Mouse (Mus musculus): ENCODE results near the gene Cbln3. TPM values are rescaled to one million over a fixed set of nuclear protein-coding genes. Genes with fewer than 3 reads are reported as not detected.

The Cbln3 gene
- polyA plus RNA-seq, 1 experiment from 2014 or later: 0.17 TPM

DNA sequence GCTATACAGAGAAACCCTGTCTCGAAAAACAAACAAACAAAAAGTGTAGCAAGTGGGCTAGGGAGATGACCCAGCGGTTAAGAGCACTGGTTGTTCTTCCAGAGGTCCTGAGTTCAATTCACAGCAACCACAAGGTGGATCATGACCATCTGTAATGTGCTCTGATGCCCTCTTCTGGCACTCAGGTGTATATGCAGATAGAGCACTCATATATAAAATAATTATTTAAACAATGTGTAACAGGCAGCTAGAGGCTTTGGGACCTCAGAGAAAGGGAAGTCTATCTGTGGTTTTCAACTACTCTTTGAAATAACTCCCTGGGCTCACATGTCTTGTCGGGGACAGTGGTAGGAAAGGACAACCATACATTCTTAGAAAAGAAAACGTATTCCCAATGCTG is 45.5 kb downstream of the Cbln3 start:
- no peak overlapping the region for H3K4me3 ChIP-seq (ENCODE audit: low read length)
- no peaks in the 10 kb centered on the region for H3K9me3 ChIP-seq (ENCODE audit: control insufficient read depth, low read length)
- no peak for ATAC-seq
- no peaks in the 10 kb centered on the region for H3K36me3 ChIP-seq (ENCODE audit: control insufficient read depth, insufficient read depth, low read length)
- 86% methylated on average over 4 of the region's 4 CpGs for WGBS
- H3K27me3 ChIP-seq (replicated peaks; ENCODE audit: control insufficient read depth, insufficient read depth, low read length): no peaks in the 10 kb centered on the region
- H3K4me2 ChIP-seq (ENCODE audit: low read depth, low read length): no peak overlapping the region
- H3K9ac ChIP-seq (ENCODE audit: low read depth, low read length): no peak overlapping the region
- no peak overlapping the region for H3K27ac ChIP-seq (ENCODE audit: low read length)
- no peaks in the 10 kb centered on the region for H3K4me1 ChIP-seq (ENCODE audit: control insufficient read depth, insufficient read depth, low read length)

GRCm38 (mm10) chr14:55838312-55838711 is 45.9 kb downstream of the Cbln3 start:
- Histone ChIP-seq H3K4me1 (ENCODE audit: control insufficient read depth, insufficient read depth, low read length) (no peaks in the 10 kb centered on the region), H3K27ac (ENCODE audit: low read length) (no peak overlapping the region), H3K4me2 (ENCODE audit: low read depth, low read length) (no peak overlapping the region), H3K9me3 (ENCODE audit: control insufficient read depth, low read length) (no peaks in the 10 kb centered on the region), H3K27me3 (replicated peaks; ENCODE audit: control insufficient read depth, insufficient read depth, low read length) (no peaks in the 10 kb centered on the region), H3K36me3 (ENCODE audit: control insufficient read depth, insufficient read depth, low read length) (no peaks in the 10 kb centered on the region), H3K9ac (ENCODE audit: low read depth, low read length) (no peak overlapping the region), H3K4me3 (ENCODE audit: low read length) (no peak overlapping the region)
- WGBS: 82% methylated on average over 5 of the region's 5 CpGs
- no peak for ATAC-seq

DNA sequence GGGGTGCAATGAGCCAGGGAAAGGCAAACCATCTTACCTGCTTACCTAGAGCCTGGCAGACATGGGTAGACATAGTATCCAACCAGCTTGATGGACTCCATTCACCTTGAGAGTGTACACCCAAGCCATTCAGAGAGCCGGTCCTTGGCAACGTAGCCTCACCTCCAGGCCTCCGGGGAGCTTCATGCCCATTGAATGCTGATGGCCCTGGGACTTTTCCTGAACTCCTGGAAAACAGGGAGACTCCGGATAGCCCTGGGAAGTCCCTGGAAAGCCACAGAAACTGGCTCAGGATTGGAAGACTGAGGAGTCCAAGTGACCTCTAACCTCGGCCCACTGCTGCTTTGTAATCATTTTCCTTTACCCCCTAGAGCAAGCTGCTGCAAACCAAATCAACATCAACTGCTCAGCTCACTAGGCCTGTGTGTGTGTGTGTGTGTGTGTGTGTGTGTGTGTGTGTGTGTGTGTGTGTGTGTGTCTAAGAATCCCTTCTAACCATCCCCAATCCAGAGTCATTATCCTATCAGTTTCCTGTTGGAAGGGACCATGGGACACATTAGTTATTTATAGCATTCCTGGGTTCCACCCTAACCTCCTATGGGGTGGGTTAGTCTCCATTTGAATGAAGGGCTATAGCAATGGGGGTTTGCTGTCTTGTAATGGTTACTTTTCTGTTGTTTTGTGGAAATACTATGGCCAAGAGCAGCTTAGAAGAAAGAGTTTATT is 49.2 kb downstream of the Cbln3 start:
- H3K27ac ChIP-seq (ENCODE audit: low read length): no peak overlapping the region
- no peak overlapping the region for H3K4me3 ChIP-seq (ENCODE audit: low read length)
- H3K36me3 ChIP-seq (ENCODE audit: control insufficient read depth, insufficient read depth, low read length): no peaks in the 10 kb centered on the region
- 80% methylated on average over 5 of the region's 5 CpGs for WGBS
- ATAC-seq: no peak
- H3K9ac ChIP-seq (ENCODE audit: low read depth, low read length): no peak overlapping the region
- no peak overlapping the region for H3K4me2 ChIP-seq (ENCODE audit: low read depth, low read length)
- H3K9me3 ChIP-seq (ENCODE audit: control insufficient read depth, low read length): no peaks in the 10 kb centered on the region
- no peaks in the 10 kb centered on the region for H3K4me1 ChIP-seq (ENCODE audit: control insufficient read depth, insufficient read depth, low read length)
- H3K27me3 ChIP-seq (replicated peaks; ENCODE audit: control insufficient read depth, insufficient read depth, low read length): no peaks in the 10 kb centered on the region

DNA sequence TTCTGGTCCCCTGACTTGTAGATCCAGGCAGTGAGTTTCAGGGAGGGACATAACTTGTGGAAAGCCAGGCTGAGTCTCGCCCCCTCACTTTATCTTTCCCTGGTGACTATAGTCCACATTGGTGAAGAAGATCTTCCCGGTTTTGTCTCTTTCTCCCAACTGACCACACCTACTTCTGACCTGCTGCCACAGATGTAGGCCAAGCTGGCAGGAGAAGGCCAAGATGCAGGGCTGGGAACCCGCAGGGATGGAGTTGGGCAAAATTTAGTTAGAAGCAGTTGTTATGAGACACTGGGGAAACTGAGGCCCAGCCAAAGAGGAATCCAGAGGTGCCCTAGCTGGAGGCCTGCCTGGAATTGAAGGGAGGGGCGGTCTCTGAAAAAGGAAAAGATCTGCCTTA is 51.1 kb downstream of the Cbln3 start:
- no peak overlapping the region for H3K4me3 ChIP-seq (ENCODE audit: low read length)
- H3K27ac ChIP-seq (ENCODE audit: low read length): no peak overlapping the region
- no peak overlapping the region for H3K4me2 ChIP-seq (ENCODE audit: low read depth, low read length)
- ATAC-seq: no peak
- H3K36me3 ChIP-seq (ENCODE audit: control insufficient read depth, insufficient read depth, low read length): no peaks in the 10 kb centered on the region
- 78% methylated on average over 4 of the region's 4 CpGs for WGBS
- H3K9ac ChIP-seq (ENCODE audit: low read depth, low read length): no peak overlapping the region
- no peaks in the 10 kb centered on the region for H3K27me3 ChIP-seq (replicated peaks; ENCODE audit: control insufficient read depth, insufficient read depth, low read length)
- no peaks in the 10 kb centered on the region for H3K9me3 ChIP-seq (ENCODE audit: control insufficient read depth, low read length)
- peaks cover 9% of the 10 kb centered on the region for H3K4me1 ChIP-seq (ENCODE audit: control insufficient read depth, insufficient read depth, low read length)

DNA sequence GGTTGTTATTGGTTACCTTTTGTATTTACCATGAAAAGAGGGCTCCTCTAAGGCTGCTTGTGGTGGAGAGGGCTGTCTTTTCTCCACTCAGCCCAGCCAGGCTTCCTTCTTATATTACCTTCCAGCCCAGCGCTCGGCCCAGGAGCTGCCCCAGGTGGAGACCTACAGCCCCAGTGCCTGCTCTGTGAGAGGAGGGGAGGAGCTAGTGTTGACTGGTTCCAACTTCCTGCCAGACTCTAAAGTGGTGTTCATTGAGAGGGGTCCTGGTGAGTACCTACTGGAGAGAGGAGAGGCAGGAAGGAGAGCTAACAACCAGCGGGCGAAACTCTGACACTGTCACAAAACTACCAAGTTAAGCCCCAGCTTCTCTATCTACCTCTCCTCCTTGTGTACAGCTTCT is 53.9 kb downstream of the Cbln3 start:
- WGBS: 71% methylated on average over 4 of the region's 4 CpGs
- Histone ChIP-seq H3K4me1 (ENCODE audit: control insufficient read depth, insufficient read depth, low read length) (peaks cover 20% of the 10 kb centered on the region), H3K27me3 (replicated peaks; ENCODE audit: control insufficient read depth, insufficient read depth, low read length) (0 out of 2 replicates have a peak, but pooled peaks cover 7% of the 10 kb centered on the region), H3K4me2 (ENCODE audit: low read depth, low read length) (no peak overlapping the region), H3K9ac (ENCODE audit: low read depth, low read length) (no peak overlapping the region), H3K27ac (ENCODE audit: low read length) (no peak overlapping the region), H3K9me3 (ENCODE audit: control insufficient read depth, low read length) (no peaks in the 10 kb centered on the region), H3K4me3 (ENCODE audit: low read length) (no peak overlapping the region), H3K36me3 (ENCODE audit: control insufficient read depth, insufficient read depth, low read length) (no peaks in the 10 kb centered on the region)
- ATAC-seq: no peak

- no peak overlapping the region for H3K4me3 ChIP-seq (ENCODE audit: low read length)
- H3K4me2 ChIP-seq (ENCODE audit: low read depth, low read length): no peak overlapping the region
- 90% methylated on average over 16 of the region's 16 CpGs for WGBS
- H3K9me3 ChIP-seq (ENCODE audit: control insufficient read depth, low read length): no peaks in the 10 kb centered on the region
- no peaks in the 10 kb centered on the region for H3K36me3 ChIP-seq (ENCODE audit: control insufficient read depth, insufficient read depth, low read length)
- no peak for ATAC-seq
- H3K4me1 ChIP-seq (ENCODE audit: control insufficient read depth, insufficient read depth, low read length): peaks cover 23% of the 10 kb centered on the region
- no peak overlapping the region for H3K27ac ChIP-seq (ENCODE audit: low read length)
- H3K9ac ChIP-seq (ENCODE audit: low read depth, low read length): no peak overlapping the region
- peaks cover 9% of the 10 kb centered on the region; the same call in 1 of the 2 replicates for H3K27me3 ChIP-seq (replicated peaks; ENCODE audit: control insufficient read depth, insufficient read depth, low read length)
These were observed 54.3 kb downstream of the Cbln3 start for GRCm38 (mm10) chr14:55829854-55830253.

Other genes with a start within 250 kb of the Cbln3 start
- 65.5 and 71.1 TPM in 2 replicates for gene Ipo4, start 248.4 kb downstream of the Cbln3 start, polyA plus RNA-seq (2015; fragmentation: Nextera tagmentation; extraction: Ambion mirVana)
- 0.53 and 0.70 TPM in 2 replicates for gene Gm49378, start 246.5 kb downstream of the Cbln3 start, polyA plus RNA-seq (2015; fragmentation: Nextera tagmentation; extraction: Ambion mirVana)
- gene Tm9sf1, start 240.6 kb downstream of the Cbln3 start, polyA plus RNA-seq (2015; fragmentation: Nextera tagmentation; extraction: Ambion mirVana): 131 and 133 TPM in 2 replicates
- gene Tssk4, start 234.2 kb downstream of the Cbln3 start, polyA plus RNA-seq (2015; fragmentation: Nextera tagmentation; extraction: Ambion mirVana): 1.0 and 1.3 TPM in 2 replicates
- 65.6 and 70.7 TPM in 2 replicates for gene Mdp1, start 223.9 kb downstream of the Cbln3 start, polyA plus RNA-seq (2015; fragmentation: Nextera tagmentation; extraction: Ambion mirVana)
- gene Gmpr2, start 212.5 kb downstream of the Cbln3 start, polyA plus RNA-seq (2015; fragmentation: Nextera tagmentation; extraction: Ambion mirVana): 52.3 and 58.4 TPM in 2 replicates
- gene Nedd8, start 212.3 kb downstream of the Cbln3 start, polyA plus RNA-seq (2015; fragmentation: Nextera tagmentation; extraction: Ambion mirVana): 464 and 495 TPM in 2 replicates
- gene Tinf2, start 202.6 kb downstream of the Cbln3 start, polyA plus RNA-seq (2015; fragmentation: Nextera tagmentation; extraction: Ambion mirVana): 32.6 and 37.1 TPM in 2 replicates
- gene Tgm1, start 170.5 kb downstream of the Cbln3 start, polyA plus RNA-seq (2015; fragmentation: Nextera tagmentation; extraction: Ambion mirVana): 0.75 and 1.4 TPM in 2 replicates
- 36.9 and 37.5 TPM in 2 replicates for gene Rabggta, start 162.1 kb downstream of the Cbln3 start, polyA plus RNA-seq (2015; fragmentation: Nextera tagmentation; extraction: Ambion mirVana)
- gene Dhrs1, start 138.7 kb downstream of the Cbln3 start, polyA plus RNA-seq (2015; fragmentation: Nextera tagmentation; extraction: Ambion mirVana): 151 and 173 TPM in 2 replicates
- gene Nop9, start 138.7 kb downstream of the Cbln3 start, polyA plus RNA-seq (2015; fragmentation: Nextera tagmentation; extraction: Ambion mirVana): 28.3 and 33.6 TPM in 2 replicates
- 118 and 152 TPM in 2 replicates for gene Cideb, start 125.9 kb downstream of the Cbln3 start, polyA plus RNA-seq (2015; fragmentation: Nextera tagmentation; extraction: Ambion mirVana)
- 0.35 and 0.82 TPM in 2 replicates for gene Ltb4r2, start 123.0 kb downstream of the Cbln3 start, polyA plus RNA-seq (2015; fragmentation: Nextera tagmentation; extraction: Ambion mirVana)
- gene Ltb4r1, start 118.4 kb downstream of the Cbln3 start, polyA plus RNA-seq (2015; fragmentation: Nextera tagmentation; extraction: Ambion mirVana): 1.0 and 1.1 TPM in 2 replicates
- 6.5 and 6.6 TPM in 2 replicates for gene Adcy4, start 100.3 kb downstream of the Cbln3 start, polyA plus RNA-seq (2015; fragmentation: Nextera tagmentation; extraction: Ambion mirVana)
- gene Ripk3, start 95.5 kb downstream of the Cbln3 start, polyA plus RNA-seq (2015; fragmentation: Nextera tagmentation; extraction: Ambion mirVana): 51.2 and 55.8 TPM in 2 replicates
- 21.1 and 21.2 TPM in 2 replicates for gene Nfatc4, start 61.2 kb downstream of the Cbln3 start, polyA plus RNA-seq (2015; fragmentation: Nextera tagmentation; extraction: Ambion mirVana)
- 12.6 and 13.6 TPM in 2 replicates for gene Nynrin, start 30.4 kb downstream of the Cbln3 start, polyA plus RNA-seq (2015; fragmentation: Nextera tagmentation; extraction: Ambion mirVana)
- gene Khnyn, start 555 bp upstream of the Cbln3 start, polyA plus RNA-seq (2015; fragmentation: Nextera tagmentation; extraction: Ambion mirVana): 12.5 and 13.6 TPM in 2 replicates
- 85.2 and 89.2 TPM in 2 replicates for gene Sdr39u1, start 15.9 kb upstream of the Cbln3 start, polyA plus RNA-seq (2015; fragmentation: Nextera tagmentation; extraction: Ambion mirVana)
- gene Cma1, start 60.3 kb upstream of the Cbln3 start, polyA plus RNA-seq (2015; fragmentation: Nextera tagmentation; extraction: Ambion mirVana): 4.1 and 5.7 TPM in 2 replicates
- not detected in 2 replicates for gene Cma2, start 66.6 kb upstream of the Cbln3 start, polyA plus RNA-seq (2015; fragmentation: Nextera tagmentation; extraction: Ambion mirVana)
- 0.27 and 0.48 TPM in 2 replicates for gene Mcpt1, start 133.6 kb upstream of the Cbln3 start, polyA plus RNA-seq (2015; fragmentation: Nextera tagmentation; extraction: Ambion mirVana)
- not detected in 2 replicates for gene Mcpt9, start 146.1 kb upstream of the Cbln3 start, polyA plus RNA-seq (2015; fragmentation: Nextera tagmentation; extraction: Ambion mirVana)
- 0.37 and 0.55 TPM in 2 replicates for gene Mcpt2, start 157.6 kb upstream of the Cbln3 start, polyA plus RNA-seq (2015; fragmentation: Nextera tagmentation; extraction: Ambion mirVana)
- gene Mcpt4, start 177.9 kb upstream of the Cbln3 start, polyA plus RNA-seq (2015; fragmentation: Nextera tagmentation; extraction: Ambion mirVana): 0.55 and 0.69 TPM in 2 replicates
- gene Mcpt8, start 200.9 kb upstream of the Cbln3 start, polyA plus RNA-seq (2015; fragmentation: Nextera tagmentation; extraction: Ambion mirVana): 0.65 and 0.83 TPM in 2 replicates
- gene Ctsg, start 218.2 kb upstream of the Cbln3 start, polyA plus RNA-seq (2015; fragmentation: Nextera tagmentation; extraction: Ambion mirVana): 0.20 and 0.76 TPM in 2 replicates
- gene Gzme, start 236.2 kb upstream of the Cbln3 start, polyA plus RNA-seq (2015; fragmentation: Nextera tagmentation; extraction: Ambion mirVana): not detected in 2 replicates
- not detected in 2 replicates for gene Gzmd, start 248.2 kb upstream of the Cbln3 start, polyA plus RNA-seq (2015; fragmentation: Nextera tagmentation; extraction: Ambion mirVana)